Mouse (Mus musculus) hindbrain, embryonic 15.5 days (tissue): Measurements from ENCODE around the gene Pdzd2. TPM values are rescaled to one million over a fixed set of nuclear protein-coding genes. Genes with fewer than 3 reads are reported as not detected.

Source experiments
- ATAC-seq: fragments of 200-750 bp; cut with Nextera tagmentation; 2 replicates; pipeline ENCODE4 v1.8.0; 2017; ENCODE audit warnings: low read depth, moderate number of reproducible peaks, moderate TSS enrichment; ENCODE audit not compliant: low FRiP score
- H3K27ac ChIP-seq: fragments of 300-500 bp; sonication (generic); replicated peaks from 2 replicates; pipeline ENCODE4 v1.5.1; 2015; ENCODE audit warnings: mild to moderate bottlenecking, inconsistent platforms
- H3K27me3 ChIP-seq: fragments of 300-500 bp; sonication (generic); 2 replicates; pipeline ENCODE4 v1.6.1; 2015; ENCODE audit warnings: control low read depth, inconsistent platforms
- H3K36me3 ChIP-seq: fragments of 300-500 bp; sonication (generic); 2 replicates; pipeline ENCODE4 v1.6.1; 2015; ENCODE audit warnings: control low read depth, inconsistent platforms
- H3K4me1 ChIP-seq: fragments of 300-500 bp; sonication (generic); replicated peaks from 2 replicates; pipeline ENCODE4 v1.6.1; 2015; ENCODE audit warnings: control low read depth, inconsistent platforms
- H3K4me2 ChIP-seq: fragments of 300-500 bp; sonication (generic); 2 replicates; pipeline ENCODE4 v1.6.1; 2015; ENCODE audit warnings: moderate library complexity, mild to moderate bottlenecking, inconsistent platforms
- H3K4me3 ChIP-seq: fragments of 300-500 bp; sonication (generic); 2 replicates; pipeline ENCODE4 v1.5.1; 2015; ENCODE audit warnings: mild to moderate bottlenecking, inconsistent platforms
- H3K9ac ChIP-seq: fragments of 300-500 bp; sonication (generic); 2 replicates; pipeline ENCODE4 v1.6.1; 2015; ENCODE audit warnings: inconsistent platforms
- H3K9me3 ChIP-seq: fragments of 300-500 bp; sonication (generic); 2 replicates; pipeline ENCODE4 v1.6.1; 2016; ENCODE audit warnings: control low read depth, inconsistent platforms
- WGBS: fragments of 180-500 bp; shearing (Covaris S2); methylation state at CpG from one replicate; pipeline ENCODE4 v1.1.7; 2015; 5-methylcytosine and 5-hydroxymethylcytosine counted together
- polyA plus RNA-seq: library from polyadenylated mRNA; unstranded; fragments of >200 nt; fragmentation: Nextera tagmentation; extraction: Ambion mirVana; gene quantifications from 2 replicates; pipeline ENCODE4 v1.2.1, GENCODE M21; 2015

The Pdzd2 gene
- polyA plus RNA-seq, 1 experiment from 2014 or later, result 16.9 TPM

- H3K4me3 ChIP-seq, result no peak overlapping the region
- no peak overlapping the region for H3K9ac ChIP-seq
- no peaks in the 10 kb centered on the region for H3K36me3 ChIP-seq
- no peaks in the 10 kb centered on the region for H3K27me3 ChIP-seq
- H3K27ac ChIP-seq, result no peak overlapping the region
- no peaks in the 10 kb centered on the region for H3K9me3 ChIP-seq
- H3K4me1 ChIP-seq, result no peaks in the 10 kb centered on the region; the same call in 1 of the 2 replicates
- no peak for ATAC-seq
- no peak overlapping the region for H3K4me2 ChIP-seq
- 80% methylated on average over 20 of the region's 20 CpGs for WGBS
These were observed 124.5 kb downstream of the Pdzd2 start for GRCm38 (mm10) chr15:12614944-12615878.

- Histone ChIP-seq H3K27ac (no peak overlapping the region), H3K4me2 (no peak overlapping the region), H3K4me1 (no peaks in the 10 kb centered on the region; the same call in 1 of the 2 replicates), H3K36me3 (no peaks in the 10 kb centered on the region), H3K9me3 (no peaks in the 10 kb centered on the region), H3K9ac (no peak overlapping the region), H3K27me3 (no peaks in the 10 kb centered on the region), H3K4me3 (no peak overlapping the region)
- 50% methylated on average over 9 of the region's 9 CpGs for WGBS
- no peak for ATAC-seq
These were observed 125.7 kb downstream of the Pdzd2 start for GRCm38 (mm10) chr15:12614011-12614410.

GRCm38 (mm10) chr15:12612944-12613675 is 126.6 kb downstream of the Pdzd2 start:
- H3K4me1 ChIP-seq, result no peaks in the 10 kb centered on the region; the same call in 1 of the 2 replicates
- no peaks in the 10 kb centered on the region for H3K36me3 ChIP-seq
- 72% methylated on average over 7 of the region's 7 CpGs for WGBS
- H3K4me3 ChIP-seq, result no peak overlapping the region
- no peak overlapping the region for H3K27ac ChIP-seq
- no peak overlapping the region for H3K9ac ChIP-seq
- H3K9me3 ChIP-seq, result no peaks in the 10 kb centered on the region
- no peak for ATAC-seq
- no peak overlapping the region for H3K4me2 ChIP-seq
- H3K27me3 ChIP-seq, result no peaks in the 10 kb centered on the region

- H3K4me3 ChIP-seq, result no peak overlapping the region
- WGBS, result 89% methylated on average over 6 of the region's 6 CpGs
- H3K27ac ChIP-seq, result no peak overlapping the region
- H3K27me3 ChIP-seq, result no peaks in the 10 kb centered on the region
- no peaks in the 10 kb centered on the region for H3K36me3 ChIP-seq
- no peak overlapping the region for H3K4me2 ChIP-seq
- H3K9ac ChIP-seq, result no peak overlapping the region
- no peaks in the 10 kb centered on the region for H3K9me3 ChIP-seq
- no peak for ATAC-seq
- H3K4me1 ChIP-seq, result no peaks in the 10 kb centered on the region
These were observed 131.6 kb downstream of the Pdzd2 start for GRCm38 (mm10) chr15:12608090-12608489.

GRCm38 (mm10) chr15:12606306-12606705 is 133.4 kb downstream of the Pdzd2 start:
- H3K9me3 ChIP-seq, result no peaks in the 10 kb centered on the region
- H3K27ac ChIP-seq, result no peak overlapping the region
- H3K27me3 ChIP-seq, result no peaks in the 10 kb centered on the region
- no peak overlapping the region for H3K4me3 ChIP-seq
- H3K4me1 ChIP-seq, result no peaks in the 10 kb centered on the region
- no peak overlapping the region for H3K9ac ChIP-seq
- peak; percentile 42; the same call in 1 of the 2 replicates for ATAC-seq
- no peaks in the 10 kb centered on the region for H3K36me3 ChIP-seq
- H3K4me2 ChIP-seq, result no peak overlapping the region
- WGBS, result 65% methylated on average over 9 of the region's 9 CpGs

GRCm38 (mm10) chr15:12605239-12605993 is 134.3 kb downstream of the Pdzd2 start:
- Histone ChIP-seq H3K27me3 (no peaks in the 10 kb centered on the region), H3K4me3 (no peak overlapping the region), H3K4me2 (no peak overlapping the region), H3K9me3 (no peaks in the 10 kb centered on the region), H3K4me1 (no peaks in the 10 kb centered on the region), H3K27ac (no peak overlapping the region), H3K36me3 (no peaks in the 10 kb centered on the region), H3K9ac (no peak overlapping the region)
- ATAC-seq, result no peak
- 73% methylated on average over 10 of the region's 10 CpGs for WGBS

- ATAC-seq, result no peak
- H3K27me3 ChIP-seq, result no peaks in the 10 kb centered on the region
- H3K4me1 ChIP-seq, result no peaks in the 10 kb centered on the region
- no peaks in the 10 kb centered on the region for H3K9me3 ChIP-seq
- H3K4me2 ChIP-seq, result no peak overlapping the region
- no peak overlapping the region for H3K9ac ChIP-seq
- H3K36me3 ChIP-seq, result no peaks in the 10 kb centered on the region
- no peak overlapping the region for H3K4me3 ChIP-seq
- H3K27ac ChIP-seq, result no peak overlapping the region
- WGBS, result 97% methylated on average over 4 of the region's 4 CpGs
These were observed 136.1 kb downstream of the Pdzd2 start for GRCm38 (mm10) chr15:12603674-12604073.

GRCm38 (mm10) chr15:12593094-12593493 is 146.6 kb downstream of the Pdzd2 start:
- no peaks in the 10 kb centered on the region for H3K9me3 ChIP-seq
- no peak overlapping the region for H3K9ac ChIP-seq
- WGBS, result 46% methylated on average over 4 of the region's 4 CpGs
- no peaks in the 10 kb centered on the region for H3K4me1 ChIP-seq
- no peaks in the 10 kb centered on the region for H3K36me3 ChIP-seq
- no peak overlapping the region for H3K27ac ChIP-seq
- no peak overlapping the region for H3K4me2 ChIP-seq
- no peak for ATAC-seq
- H3K27me3 ChIP-seq, result no peaks in the 10 kb centered on the region
- no peak overlapping the region for H3K4me3 ChIP-seq

GRCm38 (mm10) chr15:12592628-12593027 is 147.1 kb downstream of the Pdzd2 start:
- WGBS, result 46% methylated on average over 3 of the region's 3 CpGs
- no peaks in the 10 kb centered on the region for H3K27me3 ChIP-seq
- no peak overlapping the region for H3K4me3 ChIP-seq
- no peaks in the 10 kb centered on the region for H3K4me1 ChIP-seq
- no peak overlapping the region for H3K4me2 ChIP-seq
- no peak overlapping the region for H3K27ac ChIP-seq
- no peak overlapping the region for H3K9ac ChIP-seq
- H3K9me3 ChIP-seq, result no peaks in the 10 kb centered on the region
- no peak for ATAC-seq
- H3K36me3 ChIP-seq, result no peaks in the 10 kb centered on the region

GRCm38 (mm10) chr15:12588661-12589060 is 151.1 kb downstream of the Pdzd2 start:
- no peaks in the 10 kb centered on the region for H3K36me3 ChIP-seq
- no peak overlapping the region for H3K9ac ChIP-seq
- no peak overlapping the region for H3K4me3 ChIP-seq
- no peak for ATAC-seq
- H3K27me3 ChIP-seq, result no peaks in the 10 kb centered on the region
- no peak overlapping the region for H3K27ac ChIP-seq
- H3K4me2 ChIP-seq, result no peak overlapping the region
- H3K9me3 ChIP-seq, result no peaks in the 10 kb centered on the region
- H3K4me1 ChIP-seq, result no peaks in the 10 kb centered on the region; the same call in 1 of the 2 replicates
- WGBS, result 92% methylated on average over 3 of the region's 3 CpGs

GRCm38 (mm10) chr15:12586852-12587424 is 152.8 kb downstream of the Pdzd2 start:
- WGBS, result 74% methylated on average over 4 of the region's 4 CpGs
- ATAC-seq, result no peak; the same call in 1 of the 2 replicates
- H3K4me1 ChIP-seq, result no peaks in the 10 kb centered on the region; the same call in 1 of the 2 replicates

More at GRCm38 (mm10) chr15:12586852-12587424, 152.8 kb downstream of the Pdzd2 start:
- Histone ChIP-seq H3K27me3 (no peaks in the 10 kb centered on the region), H3K36me3 (no peaks in the 10 kb centered on the region), H3K4me2 (no peak overlapping the region), H3K9me3 (no peaks in the 10 kb centered on the region), H3K27ac (no peak overlapping the region), H3K4me3 (no peak overlapping the region), H3K9ac (no peak overlapping the region)
